Mouse (Mus musculus): ENCODE data around the gene Trim44.

GRCm38 (mm10) chr2:102303274-102303673, 104.4 kb downstream of the Trim44 start:
- no peak for TF ChIP-seq POLR2A (IDR thresholded peaks at IDR 0.05; ENCODE audit: control insufficient read depth, extremely low read depth, insufficient read depth, low read length, poor library complexity)
- no peak for TF ChIP-seq CTCF (IDR thresholded peaks at IDR 0.05; ENCODE audit: borderline replicate concordance, control insufficient read depth, extremely low read depth, insufficient read depth, low read length, poor library complexity)
